Mouse (Mus musculus): ENCODE results near the gene Ifna6.

GRCm38 (mm10) chr4:88875435-88876095 is 48.3 kb downstream of the Ifna6 start:
- TF ChIP-seq CTCF (conservative IDR thresholded peaks at IDR 0.05; ENCODE audit: insufficient read depth, insufficient read length, low read depth, low read length) = no peak
- TF ChIP-seq POLR2A (IDR thresholded peaks at IDR 0.05; ENCODE audit: low read depth, low read length) = no peak
